Mouse (Mus musculus) CD4-positive, CD25-positive, alpha-beta regulatory T cell, adult 4 months (primary cell): ENCODE results near the gene Snx30. TPM values are rescaled to one million over a fixed set of nuclear protein-coding genes. Genes with fewer than 3 reads are reported as not detected.

ENCODE experiments used
- ATAC-seq: one replicate; pipeline ENCODE4 v1.8.0; 2017
- polyA plus RNA-seq, 2 experiments: library from polyadenylated mRNA; unstranded; fragments of 100-300 nt; shearing (Covaris generic); gene quantifications; one replicate each; pipeline ENCODE4 v1.2.1; 2017

Snx30 gene
- polyA plus RNA-seq, result 1 to 10 TPM; 2.2 to 2.6 TPM

- ATAC-seq, result peak; percentile 75
Observed at GRCm38 (mm10) chr4:59805181-59805967, at the start of gene Snx30. TSS of gene Snx30 (plus strand) at chr4:59805840.

- ATAC-seq, result no peak
Observed at GRCm38 (mm10) chr4:59756332-59757082, 49.1 kb upstream of the Snx30 start.

DNA sequence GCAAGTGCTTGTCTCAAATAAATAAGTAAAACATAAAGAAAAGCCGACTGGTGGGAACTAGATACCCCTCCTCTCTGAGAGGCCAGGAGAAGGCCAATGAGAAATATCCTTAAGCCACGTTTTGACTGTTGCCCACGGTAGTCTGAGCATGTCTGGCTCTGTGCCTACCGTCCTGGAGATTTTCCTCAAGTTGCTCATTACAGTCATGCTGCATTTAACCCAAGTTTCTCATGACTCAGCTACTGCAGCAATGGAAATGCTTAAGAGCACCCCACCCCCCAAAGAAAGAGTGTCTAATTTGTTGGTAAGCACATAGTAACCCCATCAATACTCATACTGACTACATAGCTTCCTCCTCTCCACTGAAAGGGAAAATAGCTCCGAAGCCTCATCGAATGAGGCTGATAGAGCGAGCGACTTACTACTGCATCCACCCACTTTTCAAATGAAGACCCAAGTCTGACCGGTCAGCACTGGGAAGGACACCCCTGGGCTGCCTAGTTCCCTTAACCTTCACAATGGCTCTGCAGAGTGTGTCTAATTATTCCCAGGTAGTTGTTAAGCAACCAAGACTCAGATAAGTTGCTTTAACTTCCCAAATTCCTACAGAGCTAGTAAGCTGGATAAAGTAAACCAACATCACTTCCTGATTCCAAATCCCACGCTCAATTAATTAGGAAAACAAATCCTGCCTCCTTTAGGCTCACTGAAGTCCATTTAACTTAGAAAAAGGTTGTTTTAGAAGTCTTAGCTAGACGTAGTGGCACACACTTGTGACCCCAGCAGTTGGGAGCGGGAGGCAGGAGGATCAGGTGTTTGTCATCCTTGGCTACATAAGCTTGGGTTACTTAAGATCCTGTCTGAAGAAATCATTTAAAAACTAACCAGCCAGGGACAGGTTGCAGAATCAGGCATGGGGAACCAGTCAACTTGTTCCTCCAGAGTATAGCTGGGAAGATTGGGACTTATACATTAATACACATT, 47.9 kb upstream of the Snx30 start:
- ATAC-seq, result no peak

DNA sequence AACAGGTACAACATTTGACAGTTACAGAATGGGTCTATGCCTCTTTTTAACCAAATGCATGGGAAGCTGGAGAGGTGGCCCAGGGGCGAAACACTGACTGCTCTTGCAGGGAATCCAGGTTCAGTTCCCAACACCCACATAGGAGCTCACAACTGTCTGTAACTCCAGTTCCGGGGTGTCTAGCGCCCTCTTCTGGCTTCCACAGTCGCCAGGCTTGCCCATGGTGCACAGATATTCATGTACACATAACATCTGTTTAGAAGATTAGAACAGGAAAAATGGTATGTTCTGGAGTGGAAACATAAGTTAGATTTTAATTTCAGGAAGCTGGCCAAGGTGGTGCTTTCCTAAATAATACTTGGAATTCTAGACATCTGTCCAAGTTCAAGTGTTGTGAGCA, 45.6 kb upstream of the Snx30 start:
- ATAC-seq, result no peak

DNA sequence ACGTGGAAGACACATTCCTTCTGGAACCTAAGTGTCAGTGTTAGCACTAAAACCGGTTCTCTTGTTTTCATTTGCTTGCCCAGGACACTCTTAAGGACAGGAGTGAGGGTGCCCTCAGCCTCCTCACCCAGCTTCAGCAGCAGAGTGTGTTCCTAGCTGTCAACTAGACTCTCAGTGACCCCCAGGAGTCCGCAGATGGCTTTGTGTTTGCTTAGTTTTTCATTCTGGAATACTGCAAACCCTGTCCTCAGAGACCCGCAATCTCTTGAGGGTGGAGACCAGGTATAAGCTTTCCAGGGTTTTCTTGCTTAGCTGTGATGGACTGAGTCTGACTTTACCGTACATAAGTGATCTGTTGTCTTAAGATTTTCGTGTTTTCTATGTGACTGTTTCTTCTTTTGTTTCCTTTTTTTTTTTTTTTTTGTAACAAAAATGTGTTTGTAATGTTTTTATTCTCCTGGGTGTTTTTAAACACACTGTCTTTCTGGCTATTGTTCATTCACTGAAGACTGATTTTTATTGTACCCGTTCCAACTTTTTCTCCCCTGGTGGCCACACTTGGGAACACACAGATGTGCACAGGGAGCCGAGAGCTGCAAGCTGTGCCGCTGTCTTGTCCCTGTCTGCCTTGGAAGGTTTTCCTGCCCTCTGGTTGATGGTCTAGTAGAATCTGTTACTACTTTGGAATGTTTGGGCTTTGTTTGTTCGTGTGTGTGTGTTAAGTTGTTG, 44.8 kb upstream of the Snx30 start:
- no peak for ATAC-seq

DNA sequence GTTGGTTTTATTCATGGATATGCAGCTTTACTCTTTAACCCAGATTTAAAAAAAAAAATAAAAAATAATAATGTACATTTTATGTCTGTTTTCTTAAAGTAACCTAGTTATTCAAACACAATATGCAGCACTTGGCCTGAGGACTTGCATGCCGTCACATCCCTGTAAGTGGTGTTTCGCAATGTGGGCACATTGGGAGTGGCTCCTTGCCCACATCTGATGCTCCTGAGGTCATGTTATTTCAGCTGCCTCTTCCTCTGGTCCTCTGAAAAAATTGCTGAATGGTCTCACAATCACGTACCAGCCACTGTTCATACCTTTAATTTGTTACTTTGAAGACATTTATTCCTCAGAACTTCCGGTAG, 44.3 kb upstream of the Snx30 start:
- ATAC-seq, result no peak

DNA sequence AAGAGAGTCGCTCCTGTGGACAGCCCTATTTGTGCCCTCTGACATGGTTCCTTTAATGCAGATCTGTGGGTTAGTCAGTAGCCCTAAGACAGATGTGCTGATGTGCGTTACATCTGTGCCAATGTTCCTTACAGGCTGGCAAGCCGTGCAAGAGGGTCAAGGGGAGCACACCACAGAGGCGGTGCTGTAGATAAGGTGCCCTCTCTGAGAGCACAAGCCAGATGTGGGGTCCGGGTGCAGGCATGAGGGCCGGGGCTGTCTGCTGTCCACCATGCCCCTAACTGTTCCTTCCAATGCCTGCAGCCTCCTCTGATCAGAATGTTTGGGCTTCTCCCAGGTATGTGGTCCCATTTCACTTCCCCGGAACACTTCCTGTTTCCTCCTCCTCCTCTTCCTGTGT, 40.7 kb upstream of the Snx30 start:
- ATAC-seq, result no peak

GRCm38 (mm10) chr4:59765385-59766005, 40.1 kb upstream of the Snx30 start:
- no peak for ATAC-seq

- no peak for ATAC-seq
Observed at GRCm38 (mm10) chr4:59767717-59768116, 37.9 kb upstream of the Snx30 start.

DNA sequence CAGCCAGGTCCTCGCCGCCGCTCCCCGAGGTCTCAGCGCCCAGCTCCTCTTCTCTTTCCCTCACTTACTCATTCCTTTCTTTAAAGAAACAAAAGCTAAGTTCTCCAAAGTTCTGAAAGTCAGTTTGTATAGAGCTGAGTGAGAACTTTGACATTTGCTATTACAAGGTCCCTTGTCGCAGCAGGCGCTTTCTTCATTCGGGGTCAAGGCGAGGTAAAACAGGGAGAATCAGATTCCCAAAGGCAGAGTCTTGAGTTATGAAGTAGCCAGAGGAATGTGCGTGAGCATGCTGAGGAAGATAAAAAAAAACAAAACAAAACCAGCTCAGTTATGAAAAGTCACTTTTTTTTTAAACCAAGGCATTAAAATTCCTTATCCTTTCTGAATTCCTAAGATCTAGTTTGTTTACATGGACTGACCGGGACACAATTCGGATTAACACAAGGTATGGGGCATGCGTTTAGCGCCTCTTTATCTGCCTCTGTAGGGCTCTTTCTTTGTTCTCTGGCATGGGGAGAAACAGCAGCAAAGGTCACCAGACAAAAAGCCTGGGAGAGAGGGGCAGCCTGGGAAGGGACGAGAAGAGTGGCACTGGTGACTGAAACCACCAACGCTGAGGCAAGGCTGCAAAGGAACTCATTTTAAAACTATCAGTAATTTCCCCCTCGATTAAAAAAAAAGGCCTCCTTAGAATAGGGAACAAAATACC, 33.3 kb upstream of the Snx30 start:
- no peak for ATAC-seq

DNA sequence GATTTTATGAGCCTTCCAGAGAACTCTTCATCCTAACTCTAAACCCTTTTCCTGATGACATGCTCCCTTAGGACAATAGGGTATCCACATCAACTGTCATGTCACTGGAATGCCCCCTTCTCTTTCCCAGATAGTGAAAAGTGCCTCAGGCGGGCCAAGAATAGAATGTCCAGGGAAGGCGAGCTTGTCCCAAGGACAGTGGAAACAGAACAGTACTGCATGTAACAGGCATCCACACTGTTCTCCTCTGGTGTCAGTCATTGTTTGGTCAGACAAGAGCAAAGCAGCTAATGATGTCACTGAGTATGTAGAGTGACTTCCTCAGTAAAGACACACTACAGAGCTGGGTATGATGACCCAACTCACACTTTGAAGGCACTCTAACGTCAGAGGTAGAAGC, 27.8 kb upstream of the Snx30 start:
- no peak for ATAC-seq

DNA sequence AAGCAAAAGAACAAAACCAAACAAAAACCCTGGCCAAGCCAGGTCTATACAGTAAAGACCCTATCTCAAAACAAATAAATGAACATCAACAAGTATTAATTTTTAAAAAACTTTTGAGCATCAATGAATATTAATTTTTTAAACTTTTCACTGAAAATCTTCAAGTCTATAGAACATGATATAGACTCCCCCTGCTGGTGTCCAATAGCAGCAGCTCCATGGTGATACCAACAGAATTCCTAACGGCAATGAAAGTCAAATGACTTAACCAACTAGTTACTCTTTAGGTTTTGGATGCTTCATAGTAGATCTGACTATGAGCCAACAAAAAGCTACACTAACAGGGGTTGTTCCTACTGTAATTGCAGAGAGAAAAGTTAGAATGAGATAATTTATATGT, 25.1 kb upstream of the Snx30 start:
- no peak for ATAC-seq

DNA sequence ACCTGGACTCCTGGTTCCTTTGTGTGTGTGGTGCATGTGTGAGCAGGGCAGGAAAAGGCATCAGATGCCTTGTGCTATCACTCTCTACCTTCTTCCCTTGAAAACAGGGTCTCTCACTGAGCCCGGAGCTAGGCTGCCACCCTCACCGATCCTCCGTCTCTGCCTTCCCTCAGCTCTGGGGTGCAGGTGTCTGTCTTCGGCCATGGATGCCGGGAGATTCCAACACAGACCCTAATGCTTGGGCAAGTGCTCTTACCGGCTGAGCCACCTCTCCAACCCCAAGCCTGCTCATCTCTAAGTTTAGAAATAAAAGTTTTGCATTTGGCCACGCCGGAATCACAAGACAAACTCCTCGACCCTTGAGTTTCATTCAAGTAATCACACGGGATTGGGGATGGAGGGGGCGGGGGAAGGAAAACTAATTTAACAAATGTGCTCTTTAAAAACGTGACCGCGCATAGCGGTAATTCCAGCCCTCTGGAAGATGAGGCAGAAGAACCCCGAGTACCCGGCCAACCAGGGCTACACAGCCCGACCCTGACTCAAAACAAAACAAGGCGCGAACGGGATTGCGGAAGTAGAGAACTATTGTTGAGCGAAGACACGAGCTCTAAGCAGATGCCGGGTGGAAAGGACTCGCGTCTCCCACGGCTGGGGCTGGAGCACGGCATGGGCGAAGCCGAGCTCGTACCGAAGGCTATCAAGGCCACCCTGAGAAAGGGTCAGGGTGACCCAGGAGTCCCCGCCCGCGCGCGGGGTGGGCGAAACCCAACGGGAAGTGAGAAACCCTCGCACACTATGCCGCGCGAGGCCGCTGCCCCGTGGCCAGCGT, 22.6 kb upstream of the Snx30 start:
- peak; percentile 27 for ATAC-seq

DNA sequence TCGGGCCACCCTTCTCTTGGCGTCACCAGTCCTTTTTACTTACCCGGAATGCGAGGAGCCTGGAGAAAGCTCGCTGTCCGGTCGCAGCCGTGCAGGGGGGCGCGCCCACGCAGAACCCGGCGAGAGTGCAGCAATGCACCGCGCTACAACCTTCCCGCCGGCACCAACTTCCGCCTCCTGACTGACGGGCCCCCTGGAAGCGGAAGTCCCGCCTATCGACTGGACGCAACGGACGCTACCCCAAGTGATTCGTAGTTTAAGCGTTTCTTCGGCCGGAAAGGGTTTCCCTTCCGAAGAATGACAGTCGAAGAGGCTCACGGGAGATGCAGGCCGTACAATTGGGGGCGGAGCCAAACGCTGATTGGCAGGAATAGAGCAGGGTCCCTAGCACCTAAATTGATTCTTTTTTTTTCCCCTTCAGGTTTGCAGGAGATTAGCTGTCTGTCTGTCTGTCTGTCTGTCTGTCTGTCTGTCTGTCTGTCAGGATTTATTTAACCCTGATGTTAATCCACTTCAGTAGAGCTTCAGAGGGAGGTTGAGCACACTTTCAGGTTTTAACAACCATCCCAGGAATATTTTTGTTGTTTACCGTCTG, 21.9 kb upstream of the Snx30 start:
- ATAC-seq, result peak; percentile 97

DNA sequence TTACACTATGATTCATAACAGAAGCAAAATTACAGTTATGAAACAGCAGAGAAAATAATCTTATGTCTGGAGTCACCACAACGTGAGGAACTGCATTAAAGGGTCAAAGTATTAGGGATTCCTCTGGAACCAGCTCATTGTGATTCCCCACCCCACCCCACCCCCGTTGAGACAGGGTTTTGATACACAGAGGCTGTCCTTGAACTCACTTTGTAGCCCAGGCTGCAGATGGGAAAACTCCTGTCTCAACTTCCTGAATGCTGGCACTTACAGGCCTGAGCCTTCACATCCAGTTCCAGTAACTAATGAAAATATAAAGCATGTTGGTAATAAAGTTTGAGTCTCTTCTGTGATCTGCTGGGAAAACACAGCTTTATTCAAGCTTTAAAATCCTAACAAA, 20.2 kb upstream of the Snx30 start:
- ATAC-seq, result no peak

GRCm38 (mm10) chr4:59786661-59787060, 19.0 kb upstream of the Snx30 start:
- peak; percentile 27 for ATAC-seq

GRCm38 (mm10) chr4:59787126-59787525, 18.5 kb upstream of the Snx30 start:
- ATAC-seq, result no peak

DNA sequence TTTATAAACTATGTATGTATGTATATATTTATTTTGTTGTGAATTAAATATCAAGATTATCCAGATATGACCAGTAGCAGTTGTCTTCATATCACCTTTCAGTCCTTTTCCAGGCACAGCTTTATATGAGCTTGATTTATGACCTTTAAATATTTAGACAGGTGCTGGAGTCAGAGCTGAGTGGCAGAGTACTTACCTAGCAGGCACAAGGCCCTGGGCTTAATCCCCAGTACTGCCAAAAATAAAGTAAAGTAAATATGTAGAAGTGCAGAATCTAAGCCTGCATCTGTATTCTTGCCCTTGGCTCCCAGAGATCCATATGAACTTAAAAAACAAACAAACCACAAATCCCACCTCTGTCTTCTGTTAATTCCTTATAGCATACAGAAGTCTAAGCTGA, 16.6 kb upstream of the Snx30 start:
- no peak for ATAC-seq

GRCm38 (mm10) chr4:59793626-59794025, 12.0 kb upstream of the Snx30 start:
- ATAC-seq, result peak; percentile 43

- no peak for ATAC-seq
Observed at GRCm38 (mm10) chr4:59794116-59794515, 11.5 kb upstream of the Snx30 start.
